Mouse (Mus musculus) gastrocnemius, postnatal 14 days (tissue): Measurements from ENCODE around the gene Frmd4b. TPM values are rescaled to one million over a fixed set of nuclear protein-coding genes. Genes with fewer than 3 reads are reported as not detected.
A peak's percentile ranks its signal among the peaks of the same experiment; 100 is the strongest.

Experiments
- DNase-seq: peaks from one replicate; pipeline ENCODE4 v3.0.0; 2021; ENCODE audit warnings: mixed read lengths
- intact Hi-C: fragments of 180-260 bp; cut with DNase I; formaldehyde crosslinking; loops from one replicate; pipeline ENCODE4 v1.15.1; 2025; ENCODE audit warnings: low total_unique reads
- total RNA-seq, 2 experiments: library from RNA; stranded (reverse); gene quantifications; 2 replicates each; pipeline ENCODE4 v1.2.3; 2021

Gene Frmd4b
- total RNA-seq, 2 experiments from 2014 or later = 14.5 to 14.6 TPM

- intact Hi-C loops = no loop called here
- DNase-seq = no peak
Observed at GRCm38 (mm10) chr6:97528961-97529680, 88.2 kb downstream of the Frmd4b start.

DNA sequence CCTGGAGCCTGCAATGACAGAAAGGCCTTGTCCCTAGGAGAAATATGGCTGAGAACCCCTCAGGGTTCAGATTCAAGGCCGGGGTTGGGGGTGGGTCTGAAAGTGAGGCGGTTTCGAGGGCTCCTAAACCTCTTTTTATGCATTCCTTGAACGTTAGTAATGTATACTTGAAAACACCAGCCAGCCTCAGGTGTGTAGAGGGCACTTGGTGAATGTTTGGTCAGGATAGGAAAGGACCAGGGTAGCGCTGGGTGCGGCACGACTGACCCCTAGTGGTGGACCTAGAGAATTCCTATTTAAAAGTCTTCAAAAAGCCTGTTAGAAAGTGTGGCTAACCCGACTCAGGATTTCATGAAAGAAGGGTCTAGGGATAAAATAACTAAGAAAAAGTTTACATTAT, 91.2 kb downstream of the Frmd4b start:
- peak; percentile 41 for DNase-seq
- intact Hi-C loops = no loop called here

DNA sequence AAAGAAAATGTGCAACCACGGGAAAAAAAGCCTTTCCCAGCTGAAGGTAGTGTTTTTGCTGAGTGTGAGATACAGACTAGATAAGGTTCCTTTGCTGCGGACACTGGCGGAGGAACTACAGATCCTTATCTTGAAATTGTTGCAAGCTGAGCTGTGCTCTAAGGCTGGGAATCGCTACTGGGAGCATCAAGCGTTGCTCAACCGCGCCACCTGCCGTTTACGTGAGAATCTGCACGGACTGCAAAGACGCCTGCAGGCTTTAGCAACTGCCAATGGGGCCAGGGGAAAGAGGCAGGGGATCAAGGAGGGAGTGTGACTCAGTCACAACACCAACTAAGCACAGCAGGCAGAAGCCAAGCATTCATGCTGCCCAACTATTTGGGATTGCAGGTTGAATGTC, 94.2 kb downstream of the Frmd4b start:
- intact Hi-C loops = loop anchor here (2.0 to 5.0 kb wide), 2 partner anchors 100 to 246 kb away; no protein-coding TSS in a partner anchor

GRCm38 (mm10) chr6:97521279-97522038, 95.9 kb downstream of the Frmd4b start:
- intact Hi-C loops = loop anchor here (2.0 to 5.0 kb wide), 2 partner anchors 99 to 244 kb away; no protein-coding TSS in a partner anchor
- no peak for DNase-seq

More for the DNA sequence above, 94.2 kb downstream of the Frmd4b start:
- DNase-seq = peak; percentile 77

GRCm38 (mm10) chr6:97520566-97520965, 96.8 kb downstream of the Frmd4b start:
- intact Hi-C loops = loop anchor here (5.0 kb wide), 1 partner anchor 243 kb away; no protein-coding TSS in a partner anchor
- DNase-seq = no peak

- intact Hi-C loops = no loop called here
- no peak for DNase-seq
Observed at GRCm38 (mm10) chr6:97519553-97519952, 97.8 kb downstream of the Frmd4b start.

- no peak for DNase-seq
- intact Hi-C loops = no loop called here
Observed at GRCm38 (mm10) chr6:97518467-97518866, 98.9 kb downstream of the Frmd4b start.

DNA sequence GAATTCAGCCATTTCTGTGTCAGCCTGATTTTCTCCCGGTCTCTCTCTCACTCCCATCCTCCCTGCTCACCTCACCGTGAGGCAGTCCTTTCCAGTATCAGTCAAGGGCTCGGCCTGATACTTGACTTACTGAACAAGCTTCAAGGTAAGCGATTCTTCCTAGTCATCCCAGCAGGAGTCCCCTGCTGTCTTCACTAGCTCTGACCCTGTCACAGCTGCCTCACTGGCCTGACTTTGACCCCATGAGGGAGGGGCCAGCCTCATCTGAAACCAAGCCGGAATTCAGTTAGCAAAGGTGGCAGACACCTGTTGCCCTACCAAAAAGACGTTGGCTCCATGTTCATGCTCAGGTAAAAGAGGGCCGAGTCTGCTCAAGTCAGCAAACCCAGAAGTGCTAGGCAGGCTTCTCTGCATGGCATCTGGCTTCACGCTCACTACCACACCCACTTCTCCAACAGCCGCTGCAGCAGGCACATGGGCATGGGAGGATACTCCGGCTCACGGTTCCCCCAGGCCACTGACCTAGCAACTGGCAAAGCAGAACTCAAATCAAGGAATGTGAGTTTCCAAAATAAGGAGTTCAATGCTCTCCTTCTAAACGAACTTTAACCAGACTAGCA, 99.6 kb downstream of the Frmd4b start:
- DNase-seq = no peak
- intact Hi-C loops = no loop called here

DNA sequence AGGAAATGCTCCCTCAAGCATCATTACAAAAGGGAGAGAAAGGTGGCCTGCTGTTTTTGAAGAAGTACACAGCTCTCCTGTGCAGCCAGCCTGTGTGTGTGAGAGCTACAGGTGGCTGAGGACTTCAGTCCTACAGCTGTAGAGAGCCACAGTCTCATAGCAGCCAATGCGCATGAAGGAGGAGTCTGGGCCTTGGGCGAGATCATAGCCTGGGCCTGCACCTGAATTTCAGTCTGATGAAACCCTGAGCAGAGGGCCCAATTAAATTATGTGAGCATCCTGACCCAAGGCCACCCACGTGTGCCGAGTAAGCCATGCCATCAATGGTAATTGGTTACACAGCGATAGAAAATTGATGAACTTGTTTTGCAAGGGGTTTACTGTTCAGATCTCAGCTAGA, 100.4 kb downstream of the Frmd4b start:
- DNase-seq = no peak
- intact Hi-C loops = no loop called here

- DNase-seq = no peak
- intact Hi-C loops = no loop called here
Observed at GRCm38 (mm10) chr6:97510771-97511170, 106.6 kb downstream of the Frmd4b start.

GRCm38 (mm10) chr6:97509434-97509833, 107.9 kb downstream of the Frmd4b start:
- intact Hi-C loops = no loop called here
- DNase-seq = no peak

DNA sequence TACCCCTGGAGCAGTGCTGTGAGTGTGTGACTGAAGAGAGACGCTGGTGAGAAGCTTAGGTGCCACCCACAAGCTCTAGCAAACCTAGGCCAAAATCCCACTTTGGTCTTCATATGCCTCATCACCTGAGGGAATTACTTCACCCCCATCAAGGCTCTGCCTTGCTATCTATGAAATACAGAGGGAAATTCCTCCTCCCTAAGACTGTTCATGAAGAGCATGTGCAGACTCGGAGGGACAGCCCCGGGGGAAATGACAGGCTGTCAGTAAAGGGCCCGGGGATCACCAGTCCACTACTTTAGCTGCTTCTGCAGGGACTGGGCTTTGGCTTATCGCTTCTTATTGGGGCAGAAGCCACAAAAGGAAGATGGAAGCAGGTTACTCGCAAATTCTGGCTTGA, 108.9 kb downstream of the Frmd4b start:
- no peak for DNase-seq
- intact Hi-C loops = no loop called here

DNA sequence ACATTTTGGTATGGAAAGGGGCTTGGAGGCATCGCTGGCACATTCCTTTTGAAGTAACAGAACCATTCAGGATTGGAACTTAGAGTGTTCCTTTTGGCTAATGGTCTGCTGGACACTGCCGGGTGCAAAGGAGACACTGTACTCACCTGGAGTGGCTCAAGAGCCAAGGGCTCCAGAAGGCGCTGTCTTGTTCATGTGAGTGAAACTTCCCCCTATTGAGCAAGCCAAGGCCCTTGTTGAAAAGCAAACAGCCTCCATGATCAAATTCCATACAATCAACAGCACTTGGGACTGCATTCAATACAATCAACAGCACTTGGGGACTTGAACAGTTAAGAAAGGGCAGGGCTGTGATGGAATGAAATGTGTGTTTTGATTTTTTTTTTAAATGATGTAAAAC, 109.4 kb downstream of the Frmd4b start:
- no peak for DNase-seq
- intact Hi-C loops = no loop called here

GRCm38 (mm10) chr6:97506141-97506650, 111.1 kb downstream of the Frmd4b start:
- intact Hi-C loops = no loop called here
- peak; percentile 80 for DNase-seq

GRCm38 (mm10) chr6:97504673-97505072, 112.7 kb downstream of the Frmd4b start:
- DNase-seq = no peak
- intact Hi-C loops = no loop called here

GRCm38 (mm10) chr6:97501000-97501399, 116.3 kb downstream of the Frmd4b start:
- no peak for DNase-seq
- intact Hi-C loops = no loop called here

- intact Hi-C loops = no loop called here
- no peak for DNase-seq
Observed at GRCm38 (mm10) chr6:97500246-97500645, 117.1 kb downstream of the Frmd4b start.

- intact Hi-C loops = no loop called here
- no peak for DNase-seq
Observed at GRCm38 (mm10) chr6:97496002-97496401, 121.3 kb downstream of the Frmd4b start.

DNA sequence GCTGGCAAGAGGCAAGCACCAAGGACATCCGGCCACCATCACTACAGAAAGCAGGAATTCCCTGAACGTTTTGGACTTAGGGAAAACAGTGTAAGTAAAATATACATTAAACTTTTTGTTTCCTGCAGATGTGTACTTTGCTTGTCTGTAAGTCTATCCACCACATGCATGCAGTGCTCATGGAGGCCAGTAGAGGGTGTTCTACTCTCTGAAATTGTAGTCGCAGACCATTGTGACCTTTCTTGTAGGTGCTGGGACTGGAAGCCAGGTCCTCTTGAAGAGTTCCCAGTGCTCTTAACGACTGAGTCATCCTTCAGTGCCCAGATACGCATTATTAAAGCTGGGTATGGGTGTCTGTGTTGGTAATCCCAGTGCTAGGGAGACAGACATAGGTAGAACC, 126.3 kb downstream of the Frmd4b start:
- DNase-seq = no peak
- intact Hi-C loops = no loop called here

DNA sequence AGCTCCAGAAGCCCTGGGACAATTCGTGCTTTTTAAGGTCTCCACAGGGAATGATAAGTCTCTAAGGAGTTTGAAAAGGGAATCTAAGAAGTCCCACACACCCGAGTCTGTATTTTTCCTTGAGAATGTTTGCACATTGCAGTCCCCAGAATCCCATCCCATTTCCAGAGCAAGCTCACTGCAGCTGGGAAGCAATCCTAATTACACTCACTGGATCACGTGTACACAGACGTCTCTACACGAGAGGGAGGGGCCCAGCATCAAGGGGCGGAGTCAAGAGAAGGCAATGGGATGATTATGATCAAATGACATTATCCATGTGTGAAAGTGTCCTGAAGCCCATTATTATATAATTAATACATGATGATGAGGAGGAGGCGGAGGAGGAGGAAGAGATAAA, 128.5 kb downstream of the Frmd4b start:
- intact Hi-C loops = no loop called here
- DNase-seq = peak; percentile 36
